9 mouse cellular contexts compared by ENCODE assay signal in the genomic region with DNA sequence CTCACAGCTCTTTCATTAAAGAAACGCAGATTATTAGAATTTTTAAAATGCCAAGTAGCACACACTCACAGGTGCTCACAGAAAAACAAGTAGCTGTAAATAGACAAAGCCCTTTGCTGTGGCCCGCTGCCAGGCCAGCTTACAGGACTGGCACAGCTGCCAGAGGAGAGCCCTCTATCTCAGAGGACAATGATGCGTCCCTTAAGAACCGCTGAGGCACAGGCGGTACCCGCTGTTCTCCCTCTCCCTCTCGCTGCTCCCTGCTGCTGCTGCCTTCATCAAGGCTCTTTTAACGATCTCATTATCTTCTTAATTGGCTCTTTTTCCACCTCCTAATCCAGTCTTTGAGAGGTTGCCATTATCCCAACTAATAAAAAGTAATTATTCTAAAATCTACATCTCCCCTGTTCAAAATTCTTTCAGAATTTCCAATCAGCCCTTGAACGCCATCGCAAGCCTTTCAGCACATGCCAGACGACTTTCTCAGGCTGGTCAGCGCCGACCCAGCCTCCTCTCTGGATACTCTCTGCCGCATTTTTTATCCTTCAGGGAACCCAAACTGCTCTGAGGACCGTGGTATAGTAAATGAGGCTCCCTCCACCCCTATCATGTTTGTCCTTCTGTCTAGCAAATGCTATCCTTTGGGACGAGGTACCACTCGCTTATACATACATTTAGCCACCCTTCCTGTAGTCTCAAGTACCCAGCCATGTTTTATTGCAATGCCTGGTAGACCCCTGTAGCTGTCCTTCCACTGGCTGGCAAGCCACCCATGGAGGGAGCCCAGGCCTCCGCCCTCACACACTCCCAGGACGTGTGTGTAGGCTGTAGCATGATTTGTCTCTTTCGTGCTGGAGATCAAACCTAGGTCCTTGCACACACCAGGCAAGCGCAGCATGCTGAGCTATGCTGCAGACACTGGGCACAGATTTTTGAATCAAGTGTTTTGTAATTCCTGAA. TPM values are rescaled to one million over a fixed set of nuclear protein-coding genes. Genes with fewer than 3 reads are reported as not detected.
A peak's percentile ranks its signal among the peaks of the same experiment; 100 is the strongest.
DNase-seq lines count a peak whose midpoint lies in the region; ATAC-seq and TF ChIP-seq lines count a peak whose summit lies in the region.
"Had no signal": no experiment of that assay in that cellular context is flagged by ENCODE, and none has a peak within 500 bp of the region (broad histone marks: within the 10 kb centered on the region; RNA-seq: fewer than 3 reads in every experiment).

No protein-coding gene starts in this region.

- no peak overlapping the region for H3K4me3 ChIP-seq in heart, embryonic 14.5 days (ENCODE audit: control insufficient read depth in 1 of 2, insufficient read depth in 1 of 2, low read depth in 1 of 2, low read length in 2 of 2)
- no peak overlapping the region for H3K4me3 ChIP-seq in limb, embryonic 14.5 days (replicated peaks; ENCODE audit: low read length)
- no peak overlapping the region for H3K4me3 ChIP-seq in intestine, embryonic 16.5 days (ENCODE audit: low read length)

- peak; percentile 31 to 49 for DNase-seq in frontal cortex, postnatal 10 days (ENCODE audit: low spot score in 2 of 2)
- no peak for DNase-seq in frontal cortex, postnatal 25 days (ENCODE audit: low spot score in 2 of 2)
- DNase-seq in Muller cell, postnatal 12 days (ENCODE audit: inconsistent ontology term): peak; percentile 74
- DNase-seq in limb, embryonic 14.5 days (ENCODE audit: low spot score): peak; percentile 32
- no peak for DNase-seq in cerebellum, postnatal 4 days (ENCODE audit: low spot score in 2 of 2)
- DNase-seq: lung, adult 2 months had no signal

- no peak for ATAC-seq in heart, embryonic 14.5 days (ENCODE audit: insufficient number of reproducible peaks, insufficient read depth, low FRiP score, low read depth)
- no peak for ATAC-seq in limb, embryonic 14.5 days (ENCODE audit: low FRiP score, low read depth)
- ATAC-seq in megakaryocyte, adult 5-6 weeks (ENCODE audit: poor library complexity, severe bottlenecking): no peak
- no peak for ATAC-seq in intestine, embryonic 16.5 days

- H3K27ac ChIP-seq in heart, embryonic 14.5 days (replicated peaks in 1 of 2; ENCODE audit: control insufficient read depth in 1 of 2, insufficient read depth in 1 of 2, low read depth in 2 of 2, low read length in 2 of 2): no peak overlapping the region; a peak in 1 of 4 replicates
- H3K27ac ChIP-seq in limb, embryonic 14.5 days (replicated peaks; ENCODE audit: low read depth, low read length): 0 out of 2 replicates have a peak overlapping the region, but pooled peaks have one; percentile 1
- no peak overlapping the region for H3K27ac ChIP-seq in intestine, embryonic 16.5 days (ENCODE audit: low read length)

- 45% methylated on average over 21 of the region's 21 CpGs for WGBS in heart, embryonic 14.5 days
- 37% methylated on average over 21 of the region's 21 CpGs for WGBS in limb, embryonic 14.5 days
- 66% methylated on average over 21 of the region's 21 CpGs for WGBS in intestine, embryonic 16.5 days

- H3K9ac ChIP-seq in heart, embryonic 14.5 days (ENCODE audit: low read length): peak overlapping the region; percentile 2; the same call in 1 of the 2 replicates
- 0 out of 2 replicates have a peak overlapping the region, but pooled peaks have one; percentile 21 for H3K9ac ChIP-seq in limb, embryonic 14.5 days (ENCODE audit: low read depth, low read length, severe bottlenecking)
- H3K9ac ChIP-seq in intestine, embryonic 16.5 days (ENCODE audit: low read depth, low read length): no peak overlapping the region

- no peaks in the 10 kb centered on the region for H3K27me3 ChIP-seq in heart, embryonic 14.5 days (ENCODE audit: control insufficient read depth, insufficient read depth, low read length)
- no peaks in the 10 kb centered on the region for H3K27me3 ChIP-seq in limb, embryonic 14.5 days (ENCODE audit: control insufficient read depth, insufficient read depth, low read length)
- H3K27me3 ChIP-seq in intestine, embryonic 16.5 days (replicated peaks; ENCODE audit: control insufficient read depth, insufficient read depth, low read length): no peaks in the 10 kb centered on the region

- peaks cover 36% of the 10 kb centered on the region for H3K36me3 ChIP-seq in heart, embryonic 14.5 days (ENCODE audit: control insufficient read depth, insufficient read depth, low read length)
- peaks cover 42% of the 10 kb centered on the region for H3K36me3 ChIP-seq in limb, embryonic 14.5 days (ENCODE audit: control insufficient read depth, insufficient read depth, low read length)
- H3K36me3 ChIP-seq in intestine, embryonic 16.5 days (ENCODE audit: control insufficient read depth, insufficient read depth, low read length): peaks cover 5% of the 10 kb centered on the region; the same call in 1 of the 2 replicates

- TF ChIP-seq POLR2A in limb, embryonic 14.5 days (IDR thresholded peaks at IDR 0.05; ENCODE audit: borderline replicate concordance, extremely low read depth, insufficient read depth, insufficient read length): no peak

- no peaks in the 10 kb centered on the region for H3K9me3 ChIP-seq in heart, embryonic 14.5 days (ENCODE audit: control insufficient read depth, low read length)
- no peaks in the 10 kb centered on the region for H3K9me3 ChIP-seq in limb, embryonic 14.5 days (ENCODE audit: control insufficient read depth, low read length)
- H3K9me3 ChIP-seq in intestine, embryonic 16.5 days (ENCODE audit: control insufficient read depth, low read length): no peaks in the 10 kb centered on the region

- 0 out of 2 replicates have a peak overlapping the region, but pooled peaks have one; percentile 21 for H3K4me2 ChIP-seq in heart, embryonic 14.5 days (ENCODE audit: low read length)
- 0 out of 2 replicates have a peak overlapping the region, but pooled peaks have one; percentile 5 for H3K4me2 ChIP-seq in limb, embryonic 14.5 days (replicated peaks; ENCODE audit: low read depth, low read length, severe bottlenecking)
- H3K4me2 ChIP-seq in intestine, embryonic 16.5 days (ENCODE audit: low read depth, low read length): no peak overlapping the region

- peaks cover 13 to 22% of the 10 kb centered on the region in 2 experiments for H3K4me1 ChIP-seq in heart, embryonic 14.5 days (ENCODE audit: control insufficient read depth in 2 of 2, insufficient read depth in 2 of 2, low read length in 2 of 2)
- peaks cover 18% of the 10 kb centered on the region for H3K4me1 ChIP-seq in limb, embryonic 14.5 days (ENCODE audit: control insufficient read depth, insufficient read depth, low read length)
- peaks cover 19% of the 10 kb centered on the region for H3K4me1 ChIP-seq in intestine, embryonic 16.5 days (ENCODE audit: control insufficient read depth, insufficient read depth, low read length)

RNA-seq across cellular contexts. Expression of a gene that starts 35.4 kb away (rescaled TPM):
- 55.3 and 60.8 TPM in 2 replicates for polyA plus RNA-seq in heart, embryonic 14.5 days (2014; fragmentation: Nextera tagmentation; extraction: Ambion mirVana)
- polyA plus RNA-seq in limb, embryonic 14.5 days (2012; rRNA removed): 75.1 and 89.2 TPM in 2 replicates
- 84.9 and 85.8 TPM in 2 replicates for polyA plus RNA-seq in limb, embryonic 14.5 days (2014; fragmentation: Nextera tagmentation; extraction: Ambion mirVana)
- 64.6 and 75.6 TPM in 2 replicates for total RNA-seq in megakaryocyte, adult 5-6 weeks (2015)
- total RNA-seq in megakaryocyte, adult 5-6 weeks (2017): 42.3 and 45.3 TPM in 2 replicates
- 42.1 and 46.8 TPM in 2 replicates for polyA plus RNA-seq in intestine, embryonic 16.5 days (2015; fragmentation: Nextera tagmentation; extraction: Ambion mirVana)

Comparison
In these comparisons a context has a peak if more than half of its experiments do, and no peak if none do; other contexts are left out.
1. DNase-seq: peak in frontal cortex, postnatal 10 days (2 of 2), Muller cell, postnatal 12 days (single experiment) and limb, embryonic 14.5 days (single experiment); none in frontal cortex, postnatal 25 days (0 of 2) and cerebellum, postnatal 4 days (0 of 2).